Mouse (Mus musculus) myocyte (in vitro differentiated cells): ENCODE data around the gene Baz1a. TPM values are rescaled to one million over a fixed set of nuclear protein-coding genes. Genes with fewer than 3 reads are reported as not detected.

Source experiments
- H3K27me3 ChIP-seq: one replicate; pipeline ENCODE4 v1.6.1; 2011; ENCODE audit not compliant: control insufficient read depth, insufficient read depth, insufficient read length
- H3K36me3 ChIP-seq: one replicate; pipeline ENCODE4 v1.6.1; 2011; ENCODE audit not compliant: control insufficient read depth, insufficient read depth
- H3K4me2 ChIP-seq: one replicate; pipeline ENCODE4 v1.6.1; 2011; ENCODE audit warnings: low read depth, control low read depth
- H3K4me3 ChIP-seq: one replicate; pipeline ENCODE4 v1.5.1; 2011; ENCODE audit warnings: mild to moderate bottlenecking, control low read depth, moderate library complexity
- H3K79me2 ChIP-seq: one replicate; pipeline ENCODE4 v1.6.1; 2011; ENCODE audit not compliant: control insufficient read depth, insufficient read depth
- H3ac ChIP-seq: one replicate; pipeline ENCODE4 v1.6.1; 2011; ENCODE audit not compliant: control insufficient read depth, insufficient read length
- CEBPB ChIP-seq: IDR thresholded peaks from 2 replicates; pipeline ENCODE4 v1.6.1; 2011; ENCODE audit warnings: mild to moderate bottlenecking, moderate library complexity; ENCODE audit not compliant: poor library complexity, insufficient read depth, severe bottlenecking
- E2F4 ChIP-seq: IDR thresholded peaks from one replicate; pipeline ENCODE4 v1.6.1; 2011; ENCODE audit warnings: mild to moderate bottlenecking, control low read depth, moderate library complexity; ENCODE audit not compliant: insufficient read depth
- MAX ChIP-seq: IDR thresholded peaks from one replicate; pipeline ENCODE4 v1.6.1; 2011; ENCODE audit warnings: low read depth, mild to moderate bottlenecking, control low read depth
- MYOD1 ChIP-seq, 3 experiments: IDR thresholded peaks; one replicate each; pipeline ENCODE4 v1.6.1; 2011; ENCODE audit warnings: control low read depth in 2 of 3, low read depth in 2 of 3, mild to moderate bottlenecking in 2 of 3, moderate library complexity in 1 of 3; ENCODE audit not compliant: insufficient read length in 2 of 3, control insufficient read depth in 1 of 3
- MYOG ChIP-seq, 3 experiments: IDR thresholded peaks; one replicate each; pipeline ENCODE4 v1.6.1; 2011; ENCODE audit warnings: control low read depth in 2 of 3, low read depth in 2 of 3, mild to moderate bottlenecking in 2 of 3; ENCODE audit not compliant: insufficient read length in 2 of 3, control insufficient read depth in 1 of 3, insufficient read depth in 1 of 3
- POLR2A ChIP-seq: IDR thresholded peaks from one replicate; pipeline ENCODE4 v1.6.1; 2011; ENCODE audit warnings: low read depth, mild to moderate bottlenecking, control low read depth, moderate library complexity; ENCODE audit not compliant: insufficient read length
- POLR2AphosphoS2 ChIP-seq: IDR thresholded peaks from one replicate; pipeline ENCODE4 v1.6.1; 2011; ENCODE audit warnings: low read depth, control low read depth; ENCODE audit not compliant: insufficient read length
- REST ChIP-seq: IDR thresholded peaks from one replicate; pipeline ENCODE4 v1.6.1; 2011; ENCODE audit warnings: mild to moderate bottlenecking, control low read depth, moderate library complexity; ENCODE audit not compliant: insufficient read depth, insufficient read length
- SRF ChIP-seq: IDR thresholded peaks from one replicate; pipeline ENCODE4 v1.6.1; 2011; ENCODE audit warnings: low read depth; ENCODE audit not compliant: control insufficient read depth, insufficient read length
- TCF12 ChIP-seq: IDR thresholded peaks from one replicate; pipeline ENCODE4 v1.6.1; 2011; ENCODE audit warnings: mild to moderate bottlenecking, control low read depth; ENCODE audit not compliant: poor library complexity, insufficient read depth, severe bottlenecking
- TCF3 ChIP-seq: IDR thresholded peaks from one replicate; pipeline ENCODE4 v1.6.1; 2011; ENCODE audit warnings: low read depth, control low read depth; ENCODE audit not compliant: insufficient read length
- USF1 ChIP-seq: IDR thresholded peaks from one replicate; pipeline ENCODE4 v1.6.1; 2011; ENCODE audit warnings: low read depth, mild to moderate bottlenecking, control low read depth, moderate library complexity
- polyA plus RNA-seq: library from polyadenylated mRNA; unstranded; fragments of >200 nt; fragmentation: generic; extraction: Trizol; gene quantifications from one replicate; pipeline ENCODE4 v1.2.1, GENCODE M21; 2012; ENCODE audit warnings: missing spikeins

Baz1a gene
- polyA plus RNA-seq, 1 experiment = 7.6 TPM

DNA sequence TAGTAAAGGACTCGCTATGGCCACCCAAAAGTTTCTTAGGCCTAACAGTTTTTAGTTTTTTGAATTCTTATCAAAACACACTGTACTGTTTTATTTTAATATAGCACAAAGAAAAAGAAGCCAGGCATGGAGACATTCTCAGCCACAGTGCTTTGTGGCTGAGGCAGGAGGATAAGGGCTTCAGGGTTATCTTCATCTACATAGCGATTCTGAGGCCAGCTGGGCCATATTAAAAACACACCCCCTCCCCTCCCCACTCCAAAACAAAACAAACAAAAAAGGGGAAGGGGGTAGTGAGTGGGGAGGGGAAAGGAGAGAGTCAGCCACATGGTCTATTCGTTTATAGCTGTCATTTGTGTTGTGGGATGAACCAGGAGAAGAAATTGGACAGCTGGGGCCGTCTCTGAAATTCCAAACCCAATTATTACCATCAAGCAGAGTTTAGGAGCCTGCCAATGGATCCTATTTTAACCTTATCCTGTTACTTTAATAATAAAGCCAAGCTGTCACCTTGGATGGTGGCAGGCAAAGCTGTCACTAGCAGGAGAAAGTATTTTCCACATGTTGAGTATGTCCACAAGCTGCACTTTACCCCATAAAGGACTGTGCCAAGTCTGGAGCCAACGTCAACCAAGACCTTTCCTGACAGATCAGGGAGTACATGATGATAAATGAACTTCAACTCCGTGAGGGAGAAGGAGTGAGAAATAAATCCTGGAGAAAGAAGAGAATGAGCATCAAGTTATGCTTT lies 44.9 kb upstream of the Baz1a start:
- Histone ChIP-seq H3K4me2 (no peak overlapping the region), H3K4me3 (no peak overlapping the region), H3K36me3 (peaks cover 5% of the 10 kb centered on the region), H3K79me2 (no peaks in the 10 kb centered on the region), H3ac (no peak overlapping the region), H3K27me3 (no peaks in the 10 kb centered on the region)
- TF ChIP-seq TCF3 = no peak
- TF ChIP-seq E2F4 = no peak
- TF ChIP-seq USF1 = no peak
- no peak for TF ChIP-seq MYOD1 (IDR thresholded peaks at IDR 0.05; ENCODE audit: control insufficient read depth in 1 of 3, insufficient read length in 2 of 3, low read depth in 2 of 3)
- no peak for TF ChIP-seq SRF
- TF ChIP-seq TCF12 = no peak
- TF ChIP-seq REST = no peak
- TF ChIP-seq CEBPB = no peak
- no peak for TF ChIP-seq POLR2AphosphoS2
- no peak for TF ChIP-seq MAX

DNA sequence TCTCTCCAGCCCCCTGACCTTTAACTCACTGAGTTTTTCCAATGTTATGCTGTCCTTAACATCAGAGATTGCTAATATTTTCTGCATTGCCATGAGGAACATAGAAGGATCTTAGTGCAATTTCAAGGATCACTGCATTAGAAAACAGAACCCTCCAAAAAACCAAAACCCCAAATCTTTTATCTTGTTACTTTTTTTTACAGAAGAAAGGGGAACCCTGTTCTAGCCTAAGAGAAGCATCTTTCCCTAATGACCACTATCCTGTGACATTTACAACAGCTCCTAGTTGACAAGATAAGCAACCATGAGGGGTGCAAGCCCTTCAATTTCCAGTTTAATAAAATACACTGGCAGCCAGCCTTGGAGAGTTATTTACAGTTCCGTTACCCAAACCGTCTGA lies 42.6 kb upstream of the Baz1a start:
- Histone ChIP-seq H3K36me3 (peaks cover 5% of the 10 kb centered on the region), H3K79me2 (no peaks in the 10 kb centered on the region), H3K4me2 (no peak overlapping the region), H3K27me3 (no peaks in the 10 kb centered on the region), H3ac (no peak overlapping the region), H3K4me3 (no peak overlapping the region)
- no peak for TF ChIP-seq MYOD1 (IDR thresholded peaks at IDR 0.05; ENCODE audit: control insufficient read depth in 1 of 3, insufficient read length in 2 of 3, low read depth in 2 of 3)
- no peak for TF ChIP-seq TCF3
- no peak for TF ChIP-seq E2F4

DNA sequence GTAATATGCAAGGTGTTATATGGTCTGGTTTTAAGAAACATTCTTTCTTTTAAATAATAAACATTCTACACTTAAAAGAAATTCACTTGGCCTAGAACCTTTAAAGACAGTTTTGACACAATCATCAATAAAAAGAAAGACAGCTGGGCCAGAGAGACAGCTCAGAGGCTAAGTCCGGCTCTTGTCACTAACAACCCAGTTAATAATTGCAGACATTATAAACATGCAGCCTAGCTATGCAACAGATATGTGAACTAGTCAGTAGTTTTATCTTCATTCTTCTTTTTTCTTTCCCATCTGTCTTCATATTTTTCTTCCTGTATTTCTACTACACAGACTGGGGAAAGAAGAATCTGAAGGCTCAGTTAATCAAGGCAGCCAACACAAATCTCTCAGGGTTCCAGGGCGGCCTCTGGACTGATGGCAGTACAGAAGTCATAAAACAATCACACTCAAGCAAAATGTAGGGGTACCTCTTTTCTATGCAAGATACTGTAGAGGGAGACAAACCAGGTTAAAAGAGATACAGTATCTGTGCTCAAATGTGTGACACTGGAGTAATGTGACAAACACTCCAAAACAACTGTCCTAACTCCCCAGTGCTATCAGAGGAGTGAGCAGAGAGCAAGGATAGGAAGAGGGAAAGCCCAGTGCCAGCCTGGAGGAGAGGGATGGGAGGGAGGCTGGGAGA lies 40.5 kb upstream of the Baz1a start:
- H3K27me3 ChIP-seq = no peaks in the 10 kb centered on the region
- TF ChIP-seq MYOG (IDR thresholded peaks at IDR 0.05; ENCODE audit: control insufficient read depth in 1 of 3, insufficient read depth in 1 of 3, insufficient read length in 2 of 3, low read depth in 2 of 3) = no peak
- TF ChIP-seq MAX = no peak
- TF ChIP-seq POLR2A = no peak
- no peak for TF ChIP-seq TCF3
- TF ChIP-seq POLR2AphosphoS2 = no peak
- no peak for TF ChIP-seq E2F4
- no peak for TF ChIP-seq SRF
- no peak for TF ChIP-seq CEBPB
- TF ChIP-seq TCF12 = no peak
- no peak overlapping the region for H3K4me3 ChIP-seq
- H3K79me2 ChIP-seq = no peaks in the 10 kb centered on the region
- no peak overlapping the region for H3ac ChIP-seq
- peaks cover 5% of the 10 kb centered on the region for H3K36me3 ChIP-seq
- no peak overlapping the region for H3K4me2 ChIP-seq

DNA sequence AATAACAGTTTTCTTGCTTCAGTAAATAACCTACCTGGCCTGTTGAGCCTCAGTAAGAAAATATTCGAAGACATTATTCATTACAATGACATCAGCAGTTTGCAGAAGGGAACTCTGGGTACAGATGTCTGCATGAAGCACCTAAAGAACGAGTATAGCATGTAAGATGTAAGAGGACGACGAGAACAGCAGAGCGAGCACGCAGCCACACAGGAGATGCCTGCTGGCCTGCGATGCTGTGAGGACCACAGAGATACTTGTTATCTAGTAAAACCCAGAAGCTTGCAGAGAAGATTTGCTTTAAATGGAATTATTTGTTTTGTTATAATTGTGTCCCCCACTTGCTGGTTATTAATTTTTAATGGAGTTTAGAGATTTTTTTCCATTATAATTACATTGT lies 39.1 kb upstream of the Baz1a start:
- Histone ChIP-seq H3K36me3 (peaks cover 5% of the 10 kb centered on the region), H3K4me2 (no peak overlapping the region), H3ac (no peak overlapping the region), H3K4me3 (no peak overlapping the region), H3K79me2 (no peaks in the 10 kb centered on the region), H3K27me3 (no peaks in the 10 kb centered on the region)
- TF ChIP-seq CEBPB = no peak
- no peak for TF ChIP-seq MAX
- no peak for TF ChIP-seq MYOD1 (IDR thresholded peaks at IDR 0.05; ENCODE audit: control insufficient read depth in 1 of 3, insufficient read length in 2 of 3, low read depth in 2 of 3)
- no peak for TF ChIP-seq POLR2A
- no peak for TF ChIP-seq POLR2AphosphoS2
- no peak for TF ChIP-seq USF1
- TF ChIP-seq TCF3 = no peak
- no peak for TF ChIP-seq MYOG (IDR thresholded peaks at IDR 0.05; ENCODE audit: control insufficient read depth in 1 of 3, insufficient read depth in 1 of 3, insufficient read length in 2 of 3, low read depth in 2 of 3)
- TF ChIP-seq E2F4 = no peak
